In the genomic region with DNA sequence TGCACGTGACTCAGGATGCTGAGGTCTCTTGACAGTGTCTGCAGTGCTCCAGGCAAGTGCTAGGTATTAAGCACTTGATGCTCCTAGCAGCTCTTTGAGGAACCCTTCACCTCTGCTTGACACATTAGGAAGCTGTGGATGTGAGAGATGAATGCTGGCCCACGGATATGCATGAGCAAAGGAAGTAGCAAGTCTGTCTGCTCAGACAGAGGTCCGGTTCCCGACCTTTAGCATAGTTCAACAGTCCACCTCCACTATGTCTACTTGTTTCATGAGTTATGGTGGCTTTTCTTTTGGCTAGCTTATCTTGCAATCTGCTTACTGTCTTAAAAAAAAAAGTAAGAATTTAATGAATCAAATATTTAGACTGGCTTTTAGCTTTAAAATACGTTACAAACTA, we compare ENCODE assay signal across 23 mouse cellular contexts. TPM values are rescaled to one million over a fixed set of nuclear protein-coding genes. Genes with fewer than 3 reads are reported as not detected.
A peak's percentile ranks its signal among the peaks of the same experiment; 100 is the strongest.
DNase-seq lines count a peak whose midpoint lies in the region; ATAC-seq and TF ChIP-seq lines count a peak whose summit lies in the region.
"Had no signal": no experiment of that assay in that cellular context is flagged by ENCODE, and none has a peak within 500 bp of the region (broad histone marks: within the 10 kb centered on the region; RNA-seq: fewer than 3 reads in every experiment).

No protein-coding gene starts in this region.

- H3K9me3 ChIP-seq in intestine, embryonic 14.5 days (ENCODE audit: control insufficient read depth, low read length), result no peaks in the 10 kb centered on the region
- no peaks in the 10 kb centered on the region for H3K9me3 ChIP-seq in intestine, embryonic 16.5 days (ENCODE audit: control insufficient read depth, low read length)
- H3K9me3 ChIP-seq in kidney, embryonic 14.5 days (ENCODE audit: control insufficient read depth, low read length), result no peaks in the 10 kb centered on the region
- H3K9me3 ChIP-seq in liver, embryonic 15.5 days (replicated peaks), result no peaks in the 10 kb centered on the region
- H3K9me3 ChIP-seq in liver, postnatal 0 days (ENCODE audit: low read length), result no peaks in the 10 kb centered on the region
- H3K9me3 ChIP-seq: embryonic facial prominence, embryonic 10.5 days; forebrain, embryonic 13.5 days; G1E; heart, embryonic 15.5 days had no signal

- H3K9ac ChIP-seq in intestine, embryonic 14.5 days (ENCODE audit: low read length), result no peak overlapping the region
- H3K9ac ChIP-seq in intestine, embryonic 16.5 days (ENCODE audit: low read depth, low read length), result no peak overlapping the region
- no peak overlapping the region for H3K9ac ChIP-seq in kidney, embryonic 14.5 days (ENCODE audit: low read depth, low read length)
- H3K9ac ChIP-seq in liver, embryonic 15.5 days, result no peak overlapping the region
- no peak overlapping the region for H3K9ac ChIP-seq in liver, postnatal 0 days (replicated peaks)
- H3K9ac ChIP-seq: forebrain, embryonic 13.5 days; forebrain, postnatal 0 days; heart, embryonic 15.5 days had no signal

- TF ChIP-seq CTCF in liver, postnatal 0 days (IDR thresholded peaks at IDR 0.05; ENCODE audit: low read depth), result no peak

- no peak overlapping the region for H3K4me3 ChIP-seq in intestine, embryonic 14.5 days (ENCODE audit: low read depth, low read length)
- H3K4me3 ChIP-seq in intestine, embryonic 16.5 days (ENCODE audit: low read length), result no peak overlapping the region
- H3K4me3 ChIP-seq in kidney, embryonic 14.5 days (ENCODE audit: low read length), result no peak overlapping the region
- no peak overlapping the region for H3K4me3 ChIP-seq in liver, embryonic 15.5 days (replicated peaks)
- H3K4me3 ChIP-seq in liver, postnatal 0 days (ENCODE audit: low read depth, low read length), result no peak overlapping the region
- H3K4me3 ChIP-seq: embryonic facial prominence, embryonic 10.5 days; forebrain, embryonic 13.5 days; heart, adult 2 months; heart, embryonic 15.5 days had no signal

- peaks cover 32% of the 10 kb centered on the region; the same call in 1 of the 2 replicates for H3K36me3 ChIP-seq in intestine, embryonic 14.5 days (ENCODE audit: control insufficient read depth, insufficient read depth, low read length)
- H3K36me3 ChIP-seq in intestine, embryonic 16.5 days (ENCODE audit: control insufficient read depth, insufficient read depth, low read length), result no peaks in the 10 kb centered on the region
- peaks cover 8% of the 10 kb centered on the region for H3K36me3 ChIP-seq in kidney, embryonic 14.5 days (ENCODE audit: control insufficient read depth, insufficient read depth, low read length)
- peaks cover 54% of the 10 kb centered on the region for H3K36me3 ChIP-seq in liver, embryonic 15.5 days (replicated peaks)
- peaks cover 43% of the 10 kb centered on the region for H3K36me3 ChIP-seq in liver, postnatal 0 days (replicated peaks; ENCODE audit: insufficient read depth, low read length)
- H3K36me3 ChIP-seq: heart, embryonic 15.5 days had no signal

- no peak for TF ChIP-seq EP300 in liver, postnatal 0 days (IDR thresholded peaks at IDR 0.05; ENCODE audit: low read depth)

- WGBS in intestine, embryonic 14.5 days, result 77% methylated on average over 5 of the region's 5 CpGs
- WGBS in intestine, embryonic 16.5 days, result 75% methylated on average over 5 of the region's 5 CpGs
- WGBS in kidney, embryonic 14.5 days, result 63% methylated on average over 5 of the region's 5 CpGs
- WGBS in liver, embryonic 15.5 days (ENCODE audit: insufficient replicate concordance), result 58% methylated on average over 5 of the region's 5 CpGs
- WGBS in liver, postnatal 0 days (ENCODE audit: insufficient replicate concordance), result 53% methylated on average over 5 of the region's 5 CpGs

- DNase-seq in intestine, embryonic 14.5 days (ENCODE audit: low spot score), result peak; percentile 28
- DNase-seq in kidney, adult 9 months, result peak; percentile 62
- no peak for DNase-seq in liver, postnatal 0 days
- peak; percentile 47 to 61 for DNase-seq in kidney, postnatal 25 days
- no peak for DNase-seq in ovary, postnatal 10 days (ENCODE audit: low spot score)
- DNase-seq: adrenal gland, adult 8-10 months; adrenal gland, postnatal 36 days; B cell, adult 2 months; cerebellum, adult 2 months; cerebellum, postnatal 10 days; forebrain, postnatal 0 days; gastrocnemius, postnatal 14 days; heart, adult 2 months; heart, postnatal 14 days had no signal

- H3K27me3 ChIP-seq in intestine, embryonic 14.5 days (replicated peaks; ENCODE audit: control insufficient read depth, insufficient read depth, low read length), result no peaks in the 10 kb centered on the region
- H3K27me3 ChIP-seq in intestine, embryonic 16.5 days (replicated peaks; ENCODE audit: control insufficient read depth, insufficient read depth, low read length), result no peaks in the 10 kb centered on the region
- no peaks in the 10 kb centered on the region for H3K27me3 ChIP-seq in kidney, embryonic 14.5 days (ENCODE audit: control insufficient read depth, insufficient read depth, low read length)
- H3K27me3 ChIP-seq in liver, embryonic 15.5 days, result no peaks in the 10 kb centered on the region
- H3K27me3 ChIP-seq in liver, postnatal 0 days (ENCODE audit: insufficient read depth, low read length), result no peaks in the 10 kb centered on the region
- H3K27me3 ChIP-seq: forebrain, embryonic 13.5 days; heart, embryonic 15.5 days had no signal

- no peak overlapping the region for H3K27ac ChIP-seq in intestine, embryonic 14.5 days (ENCODE audit: low read depth)
- no peak overlapping the region for H3K27ac ChIP-seq in intestine, embryonic 16.5 days (ENCODE audit: low read length)
- no peak overlapping the region for H3K27ac ChIP-seq in kidney, embryonic 14.5 days (ENCODE audit: low read depth, low read length)
- H3K27ac ChIP-seq in liver, embryonic 15.5 days (replicated peaks), result 0 out of 2 replicates have a peak overlapping the region, but pooled peaks have one; percentile 55
- H3K27ac ChIP-seq in liver, postnatal 0 days (ENCODE audit: low read depth), result no peak overlapping the region
- H3K27ac ChIP-seq: embryonic facial prominence, embryonic 10.5 days; forebrain, embryonic 13.5 days; heart, adult 2 months; heart, embryonic 15.5 days had no signal

- no peaks in the 10 kb centered on the region for H3K4me1 ChIP-seq in intestine, embryonic 14.5 days (replicated peaks; ENCODE audit: control insufficient read depth, insufficient read depth, low read length)
- H3K4me1 ChIP-seq in intestine, embryonic 16.5 days (ENCODE audit: control insufficient read depth, insufficient read depth, low read length), result no peaks in the 10 kb centered on the region
- H3K4me1 ChIP-seq in kidney, embryonic 14.5 days (ENCODE audit: control insufficient read depth, insufficient read depth, low read length), result no peaks in the 10 kb centered on the region
- peaks cover 85% of the 10 kb centered on the region for H3K4me1 ChIP-seq in liver, embryonic 15.5 days (replicated peaks)
- peaks cover 11% of the 10 kb centered on the region for H3K4me1 ChIP-seq in liver, postnatal 0 days (ENCODE audit: insufficient read depth)
- H3K4me1 ChIP-seq: embryonic facial prominence, embryonic 10.5 days; forebrain, embryonic 13.5 days had no signal

- no peak for ATAC-seq in intestine, embryonic 14.5 days (replicated peaks; ENCODE audit: low FRiP score, low TSS enrichment, low read depth)
- ATAC-seq in intestine, embryonic 16.5 days, result no peak
- no peak for ATAC-seq in kidney, embryonic 14.5 days (ENCODE audit: low FRiP score, low TSS enrichment)
- ATAC-seq in liver, embryonic 15.5 days (ENCODE audit: insufficient read depth), result no peak
- ATAC-seq in liver, postnatal 0 days, result no peak
- ATAC-seq: CD4-positive, CD25-positive, alpha-beta regulatory T cell, adult 4 months; forebrain, embryonic 13.5 days; forebrain, postnatal 0 days had no signal

- no peak overlapping the region for H3K4me2 ChIP-seq in intestine, embryonic 14.5 days (ENCODE audit: low read length)
- no peak overlapping the region for H3K4me2 ChIP-seq in intestine, embryonic 16.5 days (ENCODE audit: low read depth, low read length)
- H3K4me2 ChIP-seq in kidney, embryonic 14.5 days (replicated peaks; ENCODE audit: low read depth, low read length), result no peak overlapping the region
- H3K4me2 ChIP-seq in liver, embryonic 15.5 days, result no peak overlapping the region
- no peak overlapping the region for H3K4me2 ChIP-seq in liver, postnatal 0 days (ENCODE audit: low read depth, low read length)
- H3K4me2 ChIP-seq: forebrain, embryonic 13.5 days; heart, embryonic 11.5 days; heart, embryonic 15.5 days had no signal

RNA-seq across cellular contexts. Expression of a gene that starts 19.8 kb away (rescaled TPM):
- polyA plus RNA-seq in intestine, embryonic 14.5 days (2014; fragmentation: Nextera tagmentation; extraction: Ambion mirVana), result 28.1 and 30.5 TPM in 2 replicates
- polyA plus RNA-seq in intestine, embryonic 16.5 days (2015; fragmentation: Nextera tagmentation; extraction: Ambion mirVana), result 20.0 and 21.2 TPM in 2 replicates
- polyA plus RNA-seq in kidney, embryonic 14.5 days (2014; fragmentation: Nextera tagmentation; extraction: Ambion mirVana), result 23.0 and 35.8 TPM in 2 replicates
- polyA plus RNA-seq in liver, embryonic 15.5 days (2015; fragmentation: Nextera tagmentation; extraction: Ambion mirVana), result 32.3 and 34.2 TPM in 2 replicates
- polyA plus RNA-seq in liver, postnatal 0 days (2015; fragmentation: Nextera tagmentation; extraction: Ambion mirVana), result 29.8 and 33.3 TPM in 2 replicates

Comparison
In these comparisons a context has a peak if more than half of its experiments do, and no peak if none do; other contexts are left out.
1. DNase-seq: peak in intestine, embryonic 14.5 days (single experiment), kidney, adult 9 months (single experiment) and kidney, postnatal 25 days (2 of 2); none in liver, postnatal 0 days (single experiment) and ovary, postnatal 10 days (single experiment).